Mouse (Mus musculus): Measurements from ENCODE around the gene Jsrp1.
A peak's percentile ranks its signal among the peaks of the same experiment; 100 is the strongest.

The Jsrp1 gene

DNA sequence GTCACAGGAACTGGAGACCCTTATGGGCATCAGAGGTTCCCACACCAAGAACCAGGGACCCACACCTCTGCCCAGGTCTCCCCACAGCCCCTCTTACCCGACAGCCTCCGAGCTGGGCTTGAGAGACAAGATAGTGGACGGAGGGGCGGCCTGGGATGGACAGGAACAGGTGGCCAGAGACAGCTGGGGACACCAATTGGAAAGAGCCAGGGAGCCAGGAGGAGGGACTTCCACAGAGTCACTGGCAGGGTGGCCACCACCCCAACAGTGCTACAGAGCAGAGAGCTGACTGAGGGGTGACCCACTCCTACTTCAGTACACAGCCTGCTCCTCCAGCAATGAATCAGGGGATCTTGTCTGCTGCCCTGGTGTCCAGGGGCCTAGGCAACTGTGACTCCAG lies at the start of gene Jsrp1:
Gene Jsrp1 (minus strand): TSS at position 133 of the 400 bp plus-strand sequence.
- no peak for DNase-seq (ENCODE audit: low spot score)

DNA sequence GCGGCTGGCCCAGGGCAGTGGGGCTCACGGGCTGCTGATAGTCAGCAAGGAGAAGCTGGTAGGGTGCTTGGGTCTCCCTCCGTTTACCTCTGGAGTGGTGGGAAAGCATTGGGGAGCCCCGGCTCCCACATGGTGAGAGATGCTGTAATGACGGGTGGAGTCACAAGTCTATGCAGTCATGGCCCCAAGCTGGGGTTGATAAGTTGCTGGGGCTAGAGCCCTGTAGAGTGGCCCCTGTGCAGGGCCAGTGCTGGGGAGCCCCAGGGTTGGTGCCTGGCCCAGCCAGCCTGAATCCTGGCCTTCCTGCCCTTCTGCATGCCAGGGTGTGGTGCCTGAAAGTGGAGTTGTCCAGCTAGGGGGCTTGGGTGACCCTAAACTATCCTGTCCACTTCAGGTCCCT lies 49.0 kb upstream of the Jsrp1 start:
- no peak for DNase-seq (ENCODE audit: low spot score)

GRCm38 (mm10) chr10:80858350-80858935 lies 45.1 kb upstream of the Jsrp1 start:
- no peak for DNase-seq (ENCODE audit: low spot score)

DNA sequence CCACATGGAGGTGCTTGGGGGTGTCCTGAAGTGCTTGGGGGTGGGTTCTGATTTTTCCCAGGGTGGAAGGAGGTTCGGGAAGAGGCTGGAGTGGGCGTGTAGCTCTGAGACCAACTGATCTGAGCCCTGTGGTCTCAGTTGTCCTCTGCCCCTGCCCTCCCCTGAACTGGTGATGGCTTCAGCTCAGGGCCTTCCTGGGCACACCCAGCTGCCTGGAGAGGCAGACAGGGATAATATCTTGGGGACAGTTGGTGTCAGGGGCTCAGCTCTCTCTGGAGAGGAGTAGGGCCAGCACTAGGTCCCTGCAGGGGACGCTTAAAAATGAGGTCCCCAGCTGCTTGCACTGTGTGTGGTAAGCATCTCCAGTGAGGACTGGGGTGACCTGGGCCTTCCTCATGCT lies 44.5 kb upstream of the Jsrp1 start:
- DNase-seq (ENCODE audit: low spot score) = no peak

DNA sequence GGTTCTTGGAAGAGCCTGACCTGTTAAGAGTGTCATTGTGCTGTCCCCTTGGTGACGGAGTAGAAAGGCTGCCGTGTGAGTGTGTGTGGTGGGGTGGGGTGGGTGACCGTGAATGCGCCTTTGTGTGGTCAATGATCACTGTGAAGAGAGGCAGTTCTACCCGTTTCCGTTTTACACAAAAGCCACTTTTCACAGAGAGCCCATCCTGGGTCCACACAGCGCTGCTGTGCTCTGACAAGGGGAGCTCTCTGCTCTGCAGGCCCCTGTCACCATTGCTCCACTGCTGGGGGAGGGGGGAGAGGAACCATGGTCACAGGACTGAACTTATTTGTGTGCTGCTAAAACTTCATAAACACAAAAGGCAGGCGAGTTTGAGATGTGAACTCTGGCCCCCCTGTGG lies 44.1 kb upstream of the Jsrp1 start:
- DNase-seq (ENCODE audit: low spot score) = no peak

DNA sequence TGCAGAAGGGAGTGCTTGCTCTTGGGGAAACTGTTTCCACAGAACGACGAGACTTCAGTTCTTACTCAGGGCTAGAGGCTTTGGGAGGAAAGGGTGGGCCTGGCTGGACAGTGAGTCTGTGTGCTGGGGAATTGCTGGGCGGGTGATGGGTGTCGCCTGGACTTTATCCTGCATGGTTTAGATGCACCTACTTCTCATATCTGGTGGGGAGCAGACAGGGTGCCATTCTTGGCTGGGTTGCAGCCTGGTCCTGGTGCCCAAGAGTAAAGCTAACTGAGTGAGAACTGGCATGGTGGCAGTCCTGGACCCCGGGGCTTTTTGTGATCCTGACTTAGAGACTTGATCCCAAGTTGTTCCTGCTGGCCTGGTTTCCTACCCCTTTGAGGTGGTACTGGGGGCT lies 43.6 kb upstream of the Jsrp1 start:
- DNase-seq (ENCODE audit: low spot score) = no peak

DNA sequence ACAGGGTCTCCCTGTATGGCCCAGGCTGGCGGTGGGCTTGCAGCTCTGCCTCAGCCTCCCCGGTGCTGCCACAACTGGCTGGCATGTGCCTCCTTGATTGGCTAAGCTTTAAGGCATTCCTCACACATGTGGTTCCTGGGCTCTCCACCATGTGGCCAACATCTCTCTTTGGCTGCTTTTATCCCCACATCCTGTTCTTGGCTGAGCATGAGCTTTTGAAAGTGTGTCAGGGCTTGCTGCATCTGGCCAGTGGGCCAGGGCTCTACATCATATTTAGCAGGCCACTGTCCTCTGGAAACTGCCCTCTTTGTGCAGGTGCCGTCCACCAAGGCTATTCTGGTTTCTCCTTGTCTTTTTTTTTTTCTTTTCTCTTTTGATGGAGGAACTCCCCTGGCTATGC lies 43.0 kb upstream of the Jsrp1 start:
- DNase-seq (ENCODE audit: low spot score) = no peak

DNA sequence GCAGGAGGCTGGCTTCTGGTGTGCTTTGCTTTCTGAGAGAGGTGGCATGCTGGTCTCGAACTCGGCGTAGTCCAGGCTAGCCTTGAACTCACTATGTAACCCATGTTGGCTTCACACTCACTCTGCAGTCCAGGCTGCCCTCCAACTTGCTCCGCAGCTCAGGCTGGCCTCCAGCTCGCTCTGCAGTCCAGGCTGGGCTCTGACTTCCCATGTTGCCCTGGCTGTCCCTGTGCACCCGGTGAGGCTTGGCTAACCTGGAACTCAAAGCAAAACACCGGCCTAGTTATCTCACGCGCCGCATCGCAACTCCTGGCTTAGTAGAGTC lies 42.4 kb upstream of the Jsrp1 start:
- DNase-seq (ENCODE audit: low spot score) = no peak

GRCm38 (mm10) chr10:80854913-80855748 lies 41.8 kb upstream of the Jsrp1 start, which contains the start of the genes Lsm7 and Sppl2b:
Gene Lsm7, minus strand, starts transcription at chr10:80855209.
Gene Sppl2b, plus strand, starts transcription at chr10:80855275.
- peak; percentile 96 for DNase-seq (ENCODE audit: low spot score)

GRCm38 (mm10) chr10:80848571-80848970 lies 35.3 kb upstream of the Jsrp1 start:
- peak; percentile 61 for DNase-seq (ENCODE audit: low spot score)

- DNase-seq (ENCODE audit: low spot score) = no peak
Measured at GRCm38 (mm10) chr10:80845732-80846131, 32.4 kb upstream of the Jsrp1 start.

DNA sequence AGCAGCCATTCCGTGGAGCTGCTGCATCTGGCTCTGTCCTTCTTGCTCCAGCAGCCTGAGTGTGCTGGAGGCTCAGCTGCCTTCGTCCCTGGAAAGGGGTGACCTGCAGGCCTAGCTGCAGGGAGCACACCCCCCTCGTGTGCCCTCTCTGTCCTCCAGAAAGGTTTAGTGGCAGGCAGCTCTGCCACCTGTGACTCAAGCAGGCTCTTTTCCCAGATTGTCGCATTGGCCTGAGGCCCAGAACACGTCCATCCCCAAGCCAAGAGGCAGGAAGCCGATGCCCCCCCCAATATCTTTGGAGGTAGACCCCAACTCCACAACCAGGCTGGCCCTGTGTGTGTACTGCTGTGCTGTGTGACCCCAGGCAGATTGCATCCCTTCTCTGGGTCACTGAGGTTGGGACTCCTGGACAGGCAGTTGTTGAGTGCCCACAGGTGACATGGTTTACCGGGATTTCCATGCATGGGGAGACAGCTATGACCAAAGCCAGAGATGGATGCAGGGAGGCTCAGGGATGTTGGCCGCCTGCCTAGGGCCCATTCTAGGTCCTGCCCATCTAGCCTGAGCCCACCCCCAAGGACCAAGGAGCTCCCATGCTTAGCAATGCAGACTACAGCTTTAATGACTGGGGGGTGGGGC lies 31.9 kb upstream of the Jsrp1 start:
- no peak for DNase-seq (ENCODE audit: low spot score)

GRCm38 (mm10) chr10:80843931-80844547 lies 30.7 kb upstream of the Jsrp1 start, which contains the start of gene Lingo3:
Gene Lingo3, minus strand, starts transcription at chr10:80844039.
- no peak for DNase-seq (ENCODE audit: low spot score)

GRCm38 (mm10) chr10:80843087-80843930 lies 30.0 kb upstream of the Jsrp1 start:
- DNase-seq (ENCODE audit: low spot score) = no peak

GRCm38 (mm10) chr10:80842334-80842733 lies 29.0 kb upstream of the Jsrp1 start:
- DNase-seq (ENCODE audit: low spot score) = no peak

DNA sequence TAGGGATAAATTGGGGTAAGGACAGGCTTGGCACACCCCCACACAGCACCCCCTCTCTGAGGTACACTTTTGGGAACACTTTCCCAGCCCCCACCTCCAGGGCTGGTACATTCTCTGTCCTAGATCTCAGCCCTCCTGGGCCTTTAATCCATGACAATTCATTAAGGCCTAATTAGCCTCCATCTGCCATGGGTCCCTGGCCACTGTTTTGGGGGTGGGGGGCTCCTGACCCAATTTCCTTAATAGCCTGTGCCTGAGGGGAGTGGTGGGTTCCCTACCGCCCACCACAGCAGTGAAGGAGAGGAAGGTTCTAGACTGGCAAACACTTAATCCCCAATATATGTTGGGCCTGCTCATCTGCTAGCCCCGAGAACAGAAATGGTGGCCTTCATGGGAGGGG lies 28.4 kb upstream of the Jsrp1 start:
- no peak for DNase-seq (ENCODE audit: low spot score)

DNA sequence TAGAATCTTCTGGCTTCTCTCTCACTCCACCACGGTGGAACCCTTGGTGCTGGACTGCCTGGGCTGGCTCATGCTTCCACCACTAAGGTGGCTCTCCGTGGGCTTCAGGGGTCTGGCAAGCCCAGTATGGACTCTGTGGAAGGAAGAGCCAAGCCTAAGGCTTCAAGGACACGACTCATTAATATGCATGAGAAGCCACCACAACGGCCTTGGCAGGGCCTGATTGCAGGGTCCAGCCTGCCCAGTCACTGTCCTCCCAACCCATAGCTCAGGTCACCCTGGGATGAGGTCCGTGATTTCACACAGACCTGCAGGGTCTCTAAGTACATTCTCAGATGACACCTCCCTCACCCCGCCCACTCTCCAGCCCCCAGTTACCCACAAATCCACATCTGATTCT lies 26.6 kb upstream of the Jsrp1 start:
- no peak for DNase-seq (ENCODE audit: low spot score)

DNA sequence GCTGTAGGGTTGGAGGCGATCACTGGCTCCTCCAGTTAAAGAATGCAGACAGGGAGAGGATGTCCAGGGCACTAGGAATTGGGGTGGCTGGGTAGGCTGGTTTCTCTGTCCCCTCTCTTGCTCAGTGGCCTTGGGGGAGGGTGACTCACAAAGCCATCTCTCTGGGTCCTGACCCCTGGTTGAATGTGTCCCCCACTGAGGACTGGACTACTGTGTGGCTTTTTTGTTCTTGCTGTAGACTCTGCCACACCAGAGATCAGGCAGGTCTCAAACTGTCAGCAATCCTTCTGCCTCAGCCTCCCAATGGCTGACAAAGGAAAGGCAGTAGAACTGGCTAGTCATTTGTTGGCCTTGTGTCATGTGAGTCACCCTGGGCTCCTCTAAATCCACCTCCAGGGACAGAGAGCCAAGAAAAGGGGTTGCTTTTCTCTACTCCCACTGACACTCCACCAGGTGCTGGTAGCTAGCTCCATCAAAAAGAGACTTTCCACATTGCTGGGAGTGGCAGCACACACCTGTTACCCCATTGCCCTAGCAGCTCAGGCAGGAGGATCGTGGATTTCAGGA lies 25.1 kb upstream of the Jsrp1 start:
- no peak for DNase-seq (ENCODE audit: low spot score)

- DNase-seq (ENCODE audit: low spot score) = no peak
Measured at GRCm38 (mm10) chr10:80837827-80838226, 24.5 kb upstream of the Jsrp1 start.

DNA sequence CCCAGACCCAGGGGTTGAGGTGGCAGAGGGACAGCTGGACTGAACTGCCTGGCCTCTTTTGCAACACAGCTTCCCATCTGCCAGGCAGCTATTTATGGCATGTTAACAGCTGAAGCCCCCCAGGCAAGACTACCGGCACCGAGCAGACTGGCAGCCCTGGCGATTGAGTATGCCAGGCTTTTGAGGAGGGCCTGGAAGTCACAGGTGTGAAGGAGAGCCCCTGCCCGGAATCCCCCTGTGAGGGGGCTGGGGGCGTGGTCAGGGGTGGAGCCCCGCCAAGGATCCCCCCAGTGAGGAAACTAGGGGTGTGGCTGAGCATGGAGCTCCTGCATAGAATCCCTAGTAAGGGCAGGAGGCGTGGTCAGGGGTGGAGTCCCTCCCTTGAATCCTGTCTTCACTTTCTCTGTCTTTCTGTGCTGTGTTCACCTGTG lies 23.7 kb upstream of the Jsrp1 start:
- no peak for DNase-seq (ENCODE audit: low spot score)

DNA sequence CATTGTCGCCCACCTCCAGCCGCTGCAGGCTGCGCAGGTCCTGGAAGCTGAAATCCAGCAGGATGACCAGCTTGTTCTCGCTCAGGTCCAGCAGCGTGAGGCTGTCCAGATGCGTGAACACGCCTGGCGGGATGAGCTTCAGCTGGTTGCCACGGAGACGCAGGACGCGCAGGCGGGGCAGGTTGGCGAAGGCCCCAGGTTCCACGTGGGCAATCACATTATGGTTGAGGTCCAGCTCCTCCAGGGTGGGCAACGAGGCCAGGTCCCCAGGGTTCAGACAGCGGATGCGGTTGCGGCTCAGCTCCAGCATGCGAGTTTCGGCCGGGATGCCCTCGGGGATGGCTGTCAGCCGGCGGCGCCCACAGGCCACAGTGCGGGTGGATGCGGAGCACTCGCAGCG lies 22.3 kb upstream of the Jsrp1 start:
- DNase-seq (ENCODE audit: low spot score) = no peak
